Mouse (Mus musculus) brain, embryonic 14.5 days (tissue): ENCODE results near the gene Nudt2.

Experiments used
- CTCF ChIP-seq: fragments of 200-500 bp; IDR thresholded peaks from 2 replicates; pipeline ENCODE4 v1.5.1; 2012; ENCODE audit warnings: inconsistent platforms, mild to moderate bottlenecking, moderate library complexity, borderline replicate concordance; ENCODE audit not compliant: insufficient read depth, insufficient read length; ENCODE audit errors: extremely low read depth
- POLR2A ChIP-seq: fragments of 200-500 bp; IDR thresholded peaks from 2 replicates; pipeline ENCODE4 v1.6.1; 2012; ENCODE audit warnings: mild to moderate bottlenecking, inconsistent platforms, borderline replicate concordance; ENCODE audit not compliant: poor library complexity, insufficient read depth, insufficient read length, severe bottlenecking; ENCODE audit errors: extremely low read depth

GRCm38 (mm10) chr4:41518349-41518748 lies 53.4 kb downstream of the Nudt2 start:
- TF ChIP-seq POLR2A (no peak), CTCF (no peak)
